Mouse (Mus musculus) spleen, adult 2 months (tissue): Measurements from ENCODE around the gene Pde1c.

Experiments used
- CTCF ChIP-seq: fragments of 200-500 bp; IDR thresholded peaks from 2 replicates; pipeline ENCODE4 v1.5.1; 2011; ENCODE audit warnings: mild to moderate bottlenecking, inconsistent platforms; ENCODE audit not compliant: insufficient read depth, insufficient read length, insufficient replicate concordance; ENCODE audit errors: extremely low read depth
- POLR2A ChIP-seq: fragments of 200-500 bp; IDR thresholded peaks from 2 replicates; pipeline ENCODE4 v1.6.1; 2011; ENCODE audit warnings: low read depth, low read length, inconsistent platforms

DNA sequence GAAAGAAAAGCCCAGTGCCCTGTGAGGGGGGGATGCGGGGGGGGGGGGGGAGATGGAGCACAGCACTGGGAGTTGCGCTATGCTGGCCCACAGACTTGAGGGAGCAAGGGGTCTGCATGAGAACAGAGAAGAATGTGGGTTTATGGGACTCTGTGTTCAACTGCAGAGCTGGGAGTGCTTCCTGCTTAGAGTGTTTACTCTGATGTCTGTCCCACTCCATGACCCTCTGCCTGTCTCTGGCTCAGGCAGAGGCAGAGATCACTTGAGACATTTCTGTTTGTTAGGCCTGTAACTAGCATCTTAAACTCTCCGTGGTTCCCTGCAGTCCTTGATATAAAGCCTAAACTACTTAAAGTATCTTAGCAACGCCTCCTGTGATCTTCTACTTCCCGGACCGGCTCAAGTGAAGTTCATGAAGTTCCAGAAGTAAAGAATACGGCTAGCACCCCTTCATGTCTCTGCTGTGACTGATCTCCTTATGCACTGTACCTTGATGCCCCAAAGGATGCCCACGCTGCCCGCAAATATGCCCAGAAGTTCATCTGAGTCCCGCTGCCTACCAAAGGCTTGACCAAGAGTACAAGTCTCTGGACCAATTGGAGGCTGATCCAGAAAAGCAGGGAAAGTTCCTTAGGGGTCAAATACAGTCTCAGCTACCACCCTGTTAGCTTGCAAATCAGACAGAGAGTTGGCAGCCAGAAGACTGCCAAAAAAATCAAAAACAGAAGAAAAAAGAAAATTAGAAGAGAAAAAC is 47.5 kb upstream of the Pde1c start:
- TF ChIP-seq CTCF (no peak), POLR2A (no peak)
